Mouse (Mus musculus) CH12.LX (cell line): ENCODE measurements around the gene Pelp1. TPM values are rescaled to one million over a fixed set of nuclear protein-coding genes. Genes with fewer than 3 reads are reported as not detected.
A peak's percentile ranks its signal among the peaks of the same experiment; 100 is the strongest.

ENCODE experiments used
- DNase-seq: peaks from one replicate; pipeline ENCODE4 v3.0.0-alpha.2; 2013; ENCODE audit errors: extremely low read depth
- H3K27ac ChIP-seq: 2 replicates; pipeline ENCODE4 v1.5.1; 2012; ENCODE audit warnings: low read depth, mild to moderate bottlenecking, control low read depth, moderate library complexity; ENCODE audit not compliant: insufficient read depth
- H3K27me3 ChIP-seq: replicated peaks from 2 replicates; pipeline ENCODE3; 2012; ENCODE audit warnings: inconsistent platforms
- H3K36me3 ChIP-seq, 2 experiments: replicated peaks in 1 of 2; 2 replicates each; pipeline versions ENCODE3 to v1.6.1; 2012; ENCODE audit warnings: inconsistent platforms in 1 of 2, low read length in 1 of 2, mild to moderate bottlenecking in 1 of 2, mixed read lengths in 1 of 2, moderate library complexity in 1 of 2; ENCODE audit not compliant: control insufficient read depth in 1 of 2, insufficient read depth in 1 of 2
- H3K4me1 ChIP-seq, 2 experiments: 2 replicates each; pipeline ENCODE4 v1.6.1; 2012; ENCODE audit warnings: inconsistent platforms in 1 of 2, moderate library complexity in 1 of 2; ENCODE audit not compliant: insufficient read depth in 2 of 2, control insufficient read depth in 1 of 2
- H3K4me2 ChIP-seq: 2 replicates; pipeline ENCODE4 v1.6.1; 2012; ENCODE audit warnings: low read depth, mild to moderate bottlenecking, control low read depth; ENCODE audit not compliant: poor library complexity, insufficient read depth, severe bottlenecking
- H3K4me3 ChIP-seq, 3 experiments: fragments of 150-350 bp in 1 of 3; sonication (generic) in 1 of 3; replicated peaks in 1 of 3; 2 replicates each; pipeline versions ENCODE3 to v1.5.1; 2011 to 2012; ENCODE audit warnings: low read depth in 2 of 3, low read length in 2 of 3, mild to moderate bottlenecking in 2 of 3, moderate library complexity in 2 of 3, control low read depth in 1 of 3, improper control_type of control experiment in 1 of 3, inconsistent platforms in 1 of 3, mixed read lengths in 1 of 3; ENCODE audit not compliant: poor library complexity in 1 of 3
- H3K79me2 ChIP-seq: replicated peaks from 2 replicates; pipeline ENCODE4 v1.6.1; 2012; ENCODE audit warnings: mild to moderate bottlenecking, moderate library complexity; ENCODE audit not compliant: control insufficient read depth, poor library complexity, insufficient read depth, severe bottlenecking; ENCODE audit errors: extremely low read depth
- H3K9ac ChIP-seq: 2 replicates; pipeline ENCODE4 v1.6.1; 2012; ENCODE audit warnings: low read depth, mild to moderate bottlenecking, control low read depth, moderate library complexity; ENCODE audit not compliant: insufficient read depth
- H3K9me3 ChIP-seq: replicated peaks from 2 replicates; pipeline ENCODE3; 2012; ENCODE audit warnings: low read length, inconsistent platforms, mixed read lengths
- BHLHE40 ChIP-seq: IDR thresholded peaks from 2 replicates; pipeline ENCODE4 v1.6.1; 2011; ENCODE audit warnings: mild to moderate bottlenecking, low read depth, low read length, improper control_type of control experiment
- CTCF ChIP-seq, 2 experiments: IDR thresholded peaks in 1 of 2; conservative IDR thresholded peaks in 1 of 2; 2 replicates each; pipeline ENCODE4 v1.5.1; 2011 to 2012; ENCODE audit warnings: low read depth in 2 of 2, low read length in 2 of 2, improper control_type of control experiment in 1 of 2, inconsistent platforms in 1 of 2, mild to moderate bottlenecking in 1 of 2, moderate library complexity in 1 of 2
- E2F4 ChIP-seq: IDR thresholded peaks from 2 replicates; pipeline ENCODE4 v1.6.1; 2011; ENCODE audit warnings: low read depth, low read length, improper control_type of control experiment; ENCODE audit not compliant: insufficient replicate concordance
- MEF2A ChIP-seq: IDR thresholded peaks from 2 replicates; pipeline ENCODE4 v1.6.1; 2014; ENCODE audit warnings: low read depth, mild to moderate bottlenecking, inconsistent platforms, low read length, improper control_type of control experiment, borderline replicate concordance
- MYC ChIP-seq: IDR thresholded peaks from 2 replicates; pipeline ENCODE4 v1.6.1; 2011; ENCODE audit warnings: low read depth, mild to moderate bottlenecking, improper control_type of control experiment, low read length
- NRF1 ChIP-seq: IDR thresholded peaks from 2 replicates; pipeline ENCODE4 v1.6.1; 2014; ENCODE audit warnings: low read depth, mild to moderate bottlenecking, inconsistent platforms, low read length, improper control_type of control experiment, moderate library complexity
- POLR2AphosphoS2 ChIP-seq: IDR thresholded peaks from 2 replicates; pipeline ENCODE4 v1.6.1; 2011; ENCODE audit warnings: low read depth, low read length, improper control_type of control experiment
- RAD21 ChIP-seq: IDR thresholded peaks from 2 replicates; pipeline ENCODE4 v1.6.1; 2011; ENCODE audit warnings: low read depth, mild to moderate bottlenecking, low read length, improper control_type of control experiment, moderate library complexity
- RCOR1 ChIP-seq: conservative IDR thresholded peaks from 2 replicates; pipeline ENCODE4 v1.6.1; 2012; ENCODE audit warnings: low read depth, mild to moderate bottlenecking, inconsistent platforms, low read length, improper control_type of control experiment
- SMC3 ChIP-seq: IDR thresholded peaks from 2 replicates; pipeline ENCODE4 v1.6.1; 2011; ENCODE audit warnings: low read depth, low read length, improper control_type of control experiment
- USF1 ChIP-seq: IDR thresholded peaks from 2 replicates; pipeline ENCODE4 v1.6.1; 2014; ENCODE audit warnings: low read depth, mild to moderate bottlenecking, inconsistent platforms, low read length, improper control_type of control experiment
- ZC3H11A ChIP-seq: IDR thresholded peaks from 2 replicates; pipeline ENCODE4 v1.6.1; 2012; ENCODE audit warnings: low read depth, mild to moderate bottlenecking, inconsistent platforms, low read length, improper control_type of control experiment
- dilution Hi-C: fragments of 300-500 bp; cut with MboI; formaldehyde crosslinking; loops from 2 replicates; pipeline ENCODE4 v1.14.3; 2020; ENCODE audit warnings: low sequenced_read_pairs; ENCODE audit not compliant: extremely low pct_unique_long_range_greater_than_20kb, extremely low pct_ligation_motif_present
- in situ Hi-C: fragments of 300-500 bp; cut with MboI; formaldehyde crosslinking; loops from 3 replicates; pipeline ENCODE4 v1.14.3; 2019; ENCODE audit warnings: low sequenced_read_pairs, low pct_ligation_motif_present, low pct_unique_long_range_greater_than_20kb, mixed read lengths
- polyA plus RNA-seq: library from polyadenylated mRNA; unstranded; fragments of >175 nt; gene quantifications from 2 replicates; pipeline ENCODE4 v1.2.1, GENCODE M21; 2012; ENCODE audit warnings: low read depth; ENCODE audit not compliant: insufficient read length
- total RNA-seq, 2 experiments: library from RNA; depleted of rRNA; stranded (reverse); fragments of 300-350 nt in 1 of 2; fragments of >200 nt in 1 of 2; gene quantifications; 2 replicates each; pipeline ENCODE4 v1.2.3; 2012 to 2014

Pelp1 gene
- total and polyA plus RNA-seq, 3 experiments: 13.2 to 113 (median 33.0) TPM

DNA sequence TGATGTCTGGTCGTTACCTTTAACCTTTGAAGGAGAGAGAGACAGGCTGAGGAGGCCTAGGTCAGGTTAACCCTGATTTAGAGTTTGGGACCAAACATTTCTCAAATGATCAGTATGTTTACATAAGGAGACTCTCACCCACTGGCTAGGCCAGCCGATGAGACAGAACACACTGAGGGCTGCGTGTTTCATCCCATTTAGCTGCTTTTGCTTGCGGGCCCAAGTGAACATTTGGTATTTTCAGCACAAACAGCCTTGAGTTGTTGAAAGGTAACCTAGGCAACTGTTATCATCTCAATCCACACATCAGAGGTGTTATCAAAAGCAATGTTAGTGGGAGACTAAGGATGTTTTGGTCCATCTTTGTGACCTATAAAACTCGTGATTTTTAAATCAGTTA, 9.7 kb upstream of the Pelp1 start:
- no peaks in the 10 kb centered on the region for H3K36me3 ChIP-seq

DNA sequence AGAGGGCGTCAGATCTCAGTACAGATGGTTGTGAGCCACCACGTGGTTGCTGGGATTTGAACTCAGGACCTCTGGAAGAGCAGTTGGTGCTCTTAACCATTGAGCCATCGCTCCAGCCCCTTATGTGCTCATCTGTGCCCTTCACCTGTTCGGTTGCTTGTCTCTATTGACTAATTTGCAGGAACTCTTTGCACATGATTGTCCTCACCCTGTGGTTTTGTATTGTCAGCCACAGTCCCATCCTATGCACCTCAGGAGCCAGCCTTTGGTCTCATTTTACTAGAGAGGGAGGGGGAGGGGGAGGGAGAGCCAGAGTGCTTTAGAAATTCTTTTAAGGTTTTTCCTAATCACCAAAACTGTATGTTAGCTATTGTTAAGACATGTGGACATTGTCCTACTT, 8.4 kb upstream of the Pelp1 start:
- Histone ChIP-seq H3K79me2 (no peaks in the 10 kb centered on the region), H3K27ac (no peak overlapping the region), H3K9me3 (no peaks in the 10 kb centered on the region), H3K4me1 (peaks cover 0 to 11% of the 10 kb centered on the region in 2 experiments; a peak in 2 of 4 replicates), H3K9ac (no peak overlapping the region), H3K4me3 (no peak overlapping the region), H3K4me2 (no peak overlapping the region), H3K27me3 (no peaks in the 10 kb centered on the region), H3K36me3 (no peaks in the 10 kb centered on the region)
- no peak for TF ChIP-seq USF1
- 0 out of 2 replicates have a peak, but pooled peaks have one; percentile 20 for TF ChIP-seq BHLHE40
- dilution Hi-C loops (no loop called here), in situ Hi-C loops (loop anchor here (10.0 kb wide), 1 partner anchor 337 kb away; no protein-coding TSS in a partner anchor)
- DNase-seq: no peak

More for the DNA sequence above, 9.7 kb upstream of the Pelp1 start:
- in situ Hi-C loops (loop anchor here (10.0 kb wide), 1 partner anchor 335 kb away; no protein-coding TSS in a partner anchor), dilution Hi-C loops (no loop called here)
- Histone ChIP-seq H3K4me3 (no peak overlapping the region), H3K4me1 (peaks cover 0 to 9% of the 10 kb centered on the region in 2 experiments; a peak in 2 of 4 replicates), H3K79me2 (no peaks in the 10 kb centered on the region), H3K4me2 (no peak overlapping the region), H3K27ac (no peak overlapping the region), H3K9ac (no peak overlapping the region), H3K9me3 (no peaks in the 10 kb centered on the region), H3K27me3 (no peaks in the 10 kb centered on the region)
- no peak for TF ChIP-seq RCOR1
- no peak for TF ChIP-seq NRF1
- TF ChIP-seq BHLHE40: no peak
- TF ChIP-seq MEF2A: no peak
- no peak for TF ChIP-seq CTCF (conservative IDR thresholded peaks at IDR 0.05 in 1 of 2, IDR thresholded peaks at IDR 0.05 in 1 of 2; ENCODE audit: low read depth in 2 of 2, low read length in 2 of 2)
- no peak for TF ChIP-seq POLR2AphosphoS2
- no peak for DNase-seq

DNA sequence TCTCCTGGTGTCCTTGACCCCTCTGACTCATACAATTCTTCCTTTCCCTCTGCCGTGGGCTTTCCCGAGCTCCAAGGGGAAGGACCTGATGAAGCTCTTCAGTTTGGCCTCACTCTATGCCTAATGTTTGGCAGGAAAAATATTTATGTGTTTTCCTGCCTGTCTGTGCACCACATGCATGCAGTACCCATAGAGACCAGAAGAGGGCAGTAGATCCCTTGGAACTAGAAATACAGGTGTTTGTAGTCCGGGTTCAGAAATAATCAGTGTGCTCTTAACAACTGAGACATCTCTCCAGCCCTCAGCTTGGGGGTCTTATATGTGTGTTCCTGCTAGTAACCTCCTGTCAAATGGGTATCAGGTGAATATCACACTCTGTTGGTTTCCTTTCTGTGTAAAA, 4.1 kb upstream of the Pelp1 start:
- Histone ChIP-seq H3K27ac (no peak overlapping the region), H3K4me3 (no peak overlapping the region), H3K4me1 (peaks cover 6 to 30% of the 10 kb centered on the region in 2 experiments)
- in situ Hi-C loops: loop anchor here (5.0 to 10.0 kb wide), 3 partner anchors 93 to 341 kb away; partner anchors contain the start of genes 4930544D05Rik, Chrne and Tm4sf5
- TF ChIP-seq E2F4: no peak
- peak; percentile 82 for TF ChIP-seq SMC3
- peak; percentile 96 to 100 for TF ChIP-seq CTCF (conservative IDR thresholded peaks at IDR 0.05 in 1 of 2, IDR thresholded peaks at IDR 0.05 in 1 of 2; ENCODE audit: low read depth in 2 of 2, low read length in 2 of 2)
- TF ChIP-seq RAD21: peak; percentile 92
- peak; percentile 81 for TF ChIP-seq MYC
- TF ChIP-seq ZC3H11A: peak; percentile 62
- TF ChIP-seq, all 38 proteins: peak for 5
- H3K36me3 ChIP-seq: no peaks in the 10 kb centered on the region
- no peak overlapping the region for H3K9ac ChIP-seq
- H3K27me3 ChIP-seq: no peaks in the 10 kb centered on the region
- no peak overlapping the region for H3K4me2 ChIP-seq
- H3K9me3 ChIP-seq: no peaks in the 10 kb centered on the region
- dilution Hi-C loops: no loop called here
- peaks cover 8% of the 10 kb centered on the region for H3K79me2 ChIP-seq
- peak; percentile 88 for DNase-seq
